Comparison of ENCODE assay signal across 20 mouse cellular contexts in genomic region chr15:59888131-59888459, GRCm38 (mm10).
DNase-seq lines count a peak whose midpoint lies in the region; ATAC-seq and TF ChIP-seq lines count a peak whose summit lies in the region.
"Had no signal": no experiment of that assay in that cellular context is flagged by ENCODE, and none has a peak within 500 bp of the region (broad histone marks: within the 10 kb centered on the region; RNA-seq: fewer than 3 reads in every experiment).

No protein-coding gene starts in this region.

- no peaks in the 10 kb centered on the region for H3K27me3 ChIP-seq in intestine, embryonic 14.5 days (replicated peaks; ENCODE audit: control insufficient read depth, insufficient read depth, low read length)
- no peaks in the 10 kb centered on the region for H3K27me3 ChIP-seq in intestine, embryonic 16.5 days (replicated peaks; ENCODE audit: control insufficient read depth, insufficient read depth, low read length)
- H3K27me3 ChIP-seq in CH12.LX (replicated peaks) = no peaks in the 10 kb centered on the region
- H3K27me3 ChIP-seq: embryonic facial prominence, embryonic 12.5 days; forebrain, embryonic 12.5 days; heart, embryonic 15.5 days; hindbrain, embryonic 15.5 days had no signal

- H3K36me3 ChIP-seq in intestine, embryonic 14.5 days (ENCODE audit: control insufficient read depth, insufficient read depth, low read length) = no peaks in the 10 kb centered on the region
- H3K36me3 ChIP-seq in intestine, embryonic 16.5 days (ENCODE audit: control insufficient read depth, insufficient read depth, low read length) = no peaks in the 10 kb centered on the region
- H3K36me3 ChIP-seq in CH12.LX (replicated peaks in 1 of 2; ENCODE audit: control insufficient read depth in 1 of 2, insufficient read depth in 1 of 2, low read length in 1 of 2) = no peaks in the 10 kb centered on the region
- H3K36me3 ChIP-seq: embryonic facial prominence, embryonic 12.5 days; forebrain, embryonic 12.5 days; G1E; heart, embryonic 10.5 days; heart, embryonic 15.5 days; hindbrain, embryonic 15.5 days had no signal

- TF ChIP-seq EP300 in CH12.LX (IDR thresholded peaks at IDR 0.05; ENCODE audit: low read length) = peak; percentile 4

- no peak overlapping the region for H3K4me2 ChIP-seq in intestine, embryonic 14.5 days (ENCODE audit: low read length)
- H3K4me2 ChIP-seq in intestine, embryonic 16.5 days (ENCODE audit: low read depth, low read length) = no peak overlapping the region
- H3K4me2 ChIP-seq in CH12.LX (ENCODE audit: insufficient read depth, low read depth, poor library complexity, severe bottlenecking) = no peak overlapping the region; the same call in 1 of the 2 replicates
- H3K4me2 ChIP-seq: embryonic facial prominence, embryonic 12.5 days; forebrain, embryonic 12.5 days; heart, embryonic 15.5 days; hindbrain, embryonic 15.5 days had no signal

- no peaks in the 10 kb centered on the region for H3K4me1 ChIP-seq in intestine, embryonic 14.5 days (replicated peaks; ENCODE audit: control insufficient read depth, insufficient read depth, low read length)
- H3K4me1 ChIP-seq in intestine, embryonic 16.5 days (ENCODE audit: control insufficient read depth, insufficient read depth, low read length) = no peaks in the 10 kb centered on the region
- peaks cover 3 to 5% of the 10 kb centered on the region in 2 experiments; a peak in 2 of 4 replicates for H3K4me1 ChIP-seq in CH12.LX (ENCODE audit: control insufficient read depth in 1 of 2, insufficient read depth in 2 of 2)
- H3K4me1 ChIP-seq in bone marrow macrophage, adult 2 months (ENCODE audit: control insufficient read depth, insufficient read depth, low read length) = peaks cover 8% of the 10 kb centered on the region
- H3K4me1 ChIP-seq: embryonic facial prominence, embryonic 12.5 days; forebrain, embryonic 12.5 days; heart, embryonic 15.5 days had no signal

- no peaks in the 10 kb centered on the region for H3K79me2 ChIP-seq in CH12.LX (replicated peaks; ENCODE audit: control insufficient read depth, extremely low read depth, insufficient read depth, poor library complexity, severe bottlenecking)

- ATAC-seq in intestine, embryonic 14.5 days (replicated peaks; ENCODE audit: low FRiP score, low TSS enrichment, low read depth) = no peak
- ATAC-seq in intestine, embryonic 16.5 days = no peak
- 0 out of 2 replicates have a peak, but pooled peaks have one; percentile 6 for ATAC-seq in monocyte, adult 5-6 weeks (replicated peaks; ENCODE audit: insufficient number of reproducible peaks, low FRiP score, low TSS enrichment, poor library complexity, severe bottlenecking)
- ATAC-seq: forebrain, embryonic 16.5 days had no signal

- in situ Hi-C loops in CH12.LX (cut with MboI; ENCODE audit: low pct_ligation_motif_present, low pct_unique_long_range_greater_than_20kb, low sequenced_read_pairs) = loop anchor here (25.0 kb wide), 1 partner anchor 374 kb away; no protein-coding TSS in a partner anchor

- H3K9me3 ChIP-seq in intestine, embryonic 14.5 days (ENCODE audit: control insufficient read depth, low read length) = no peaks in the 10 kb centered on the region
- no peaks in the 10 kb centered on the region for H3K9me3 ChIP-seq in intestine, embryonic 16.5 days (ENCODE audit: control insufficient read depth, low read length)
- peaks cover 3% of the 10 kb centered on the region for H3K9me3 ChIP-seq in CH12.LX (replicated peaks; ENCODE audit: low read length)
- H3K9me3 ChIP-seq: embryonic facial prominence, embryonic 12.5 days; forebrain, embryonic 12.5 days; G1E; heart, embryonic 10.5 days; heart, embryonic 15.5 days; hindbrain, embryonic 15.5 days had no signal

- peak; percentile 39 for DNase-seq in intestine, embryonic 14.5 days (ENCODE audit: low spot score)
- DNase-seq in CH12.LX (ENCODE audit: extremely low read depth) = no peak
- no peak for DNase-seq in adrenal gland, postnatal 36 days
- DNase-seq: adrenal gland, adult 8-10 months; cerebellum, adult 11-12 months; cerebellum, adult 9-10 months; cerebellum, postnatal 25 days; gastrocnemius, adult 2 months; gastrocnemius, postnatal 36 days; heart, postnatal 14 days had no signal

- 26% methylated on average over 2 of the region's 2 CpGs for WGBS in intestine, embryonic 14.5 days
- WGBS in intestine, embryonic 16.5 days = 39% methylated on average over 2 of the region's 2 CpGs

- no peak for TF ChIP-seq CTCF in CH12.LX (conservative IDR thresholded peaks at IDR 0.05 in 1 of 2, IDR thresholded peaks at IDR 0.05 in 1 of 2; ENCODE audit: low read depth in 2 of 2, low read length in 2 of 2)
- no peak for TF ChIP-seq CTCF in bone marrow macrophage, adult 2 months (IDR thresholded peaks at IDR 0.05; ENCODE audit: low read depth, low read length)

- H3K9ac ChIP-seq in intestine, embryonic 14.5 days (ENCODE audit: low read length) = no peak overlapping the region
- H3K9ac ChIP-seq in intestine, embryonic 16.5 days (ENCODE audit: low read depth, low read length) = no peak overlapping the region
- no peak overlapping the region for H3K9ac ChIP-seq in CH12.LX (ENCODE audit: insufficient read depth, low read depth)
- H3K9ac ChIP-seq: embryonic facial prominence, embryonic 12.5 days; forebrain, embryonic 12.5 days; heart, embryonic 15.5 days; hindbrain, embryonic 15.5 days had no signal

- dilution Hi-C loops in CH12.LX (cut with MboI; ENCODE audit: extremely low pct_ligation_motif_present, extremely low pct_unique_long_range_greater_than_20kb, low sequenced_read_pairs) = no loop called here

- TF ChIP-seq POLR2A in CH12.LX (IDR thresholded peaks at IDR 0.05; ENCODE audit: low read depth, low read length) = no peak
- TF ChIP-seq POLR2A in bone marrow macrophage, adult 2 months (IDR thresholded peaks at IDR 0.05; ENCODE audit: borderline replicate concordance, low read depth, low read length) = no peak

- no peak overlapping the region for H3K4me3 ChIP-seq in intestine, embryonic 14.5 days (ENCODE audit: low read depth, low read length)
- H3K4me3 ChIP-seq in intestine, embryonic 16.5 days (ENCODE audit: low read length) = no peak overlapping the region
- no peak overlapping the region for H3K4me3 ChIP-seq in CH12.LX (replicated peaks in 1 of 3; ENCODE audit: low read depth in 2 of 3, low read length in 2 of 3, poor library complexity in 1 of 3)
- peak overlapping the region; percentile 24; the same call in 1 of the 2 replicates for H3K4me3 ChIP-seq in bone marrow macrophage, adult 2 months (ENCODE audit: insufficient read depth, low read length)
- H3K4me3 ChIP-seq: embryonic facial prominence, embryonic 12.5 days; forebrain, embryonic 12.5 days; gastrocnemius, adult 2 months; heart, embryonic 10.5 days; heart, embryonic 15.5 days; hindbrain, embryonic 15.5 days had no signal

- no peak overlapping the region for H3K27ac ChIP-seq in intestine, embryonic 14.5 days (ENCODE audit: low read depth)
- H3K27ac ChIP-seq in intestine, embryonic 16.5 days (ENCODE audit: low read length) = no peak overlapping the region
- no peak overlapping the region for H3K27ac ChIP-seq in CH12.LX (ENCODE audit: insufficient read depth, low read depth)
- peak overlapping the region; percentile 94 for H3K27ac ChIP-seq in bone marrow macrophage, adult 2 months (ENCODE audit: insufficient read depth, low read depth, low read length)
- H3K27ac ChIP-seq: embryonic facial prominence, embryonic 12.5 days; forebrain, embryonic 12.5 days; gastrocnemius, adult 2 months; heart, embryonic 10.5 days; heart, embryonic 15.5 days; hindbrain, embryonic 15.5 days had no signal

- TF ChIP-seq RAD21 in CH12.LX (IDR thresholded peaks at IDR 0.05; ENCODE audit: low read depth, low read length) = no peak

TF ChIP-seq in CH12.LX, 34 proteins besides CTCF, POLR2A, EP300 and RAD21:
- TF ChIP-seq GABPA (IDR thresholded peaks at IDR 0.05; ENCODE audit: insufficient replicate concordance, low read depth, low read length) (no peak), MAFK (IDR thresholded peaks at IDR 0.05; ENCODE audit: insufficient replicate concordance, low read length) (no peak), USF2 (conservative IDR thresholded peaks at IDR 0.05; ENCODE audit: low read depth, low read length) (no peak), MYC (IDR thresholded peaks at IDR 0.05; ENCODE audit: low read depth, low read length) (no peak), SIN3A (IDR thresholded peaks at IDR 0.05; ENCODE audit: low read length) (no peak), ZC3H11A (IDR thresholded peaks at IDR 0.05; ENCODE audit: low read depth, low read length) (no peak), IRF4 (IDR thresholded peaks at IDR 0.05; ENCODE audit: low read depth, low read length) (no peak; the same call in 1 of the 2 replicates), JUND (conservative IDR thresholded peaks at IDR 0.05; ENCODE audit: low read depth, low read length) (no peak), TBP (conservative IDR thresholded peaks at IDR 0.05; ENCODE audit: low read depth, low read length) (no peak), ETS1 (conservative IDR thresholded peaks at IDR 0.05; ENCODE audit: low read depth, low read length) (no peak), ZKSCAN1 (IDR thresholded peaks at IDR 0.05; ENCODE audit: borderline replicate concordance, low read depth, low read length) (no peak), POLR2AphosphoS2 (IDR thresholded peaks at IDR 0.05; ENCODE audit: low read depth, low read length) (no peak), BHLHE40 (IDR thresholded peaks at IDR 0.05; ENCODE audit: low read depth, low read length) (no peak), HCFC1 (IDR thresholded peaks at IDR 0.05; ENCODE audit: low read depth, low read length) (no peak), PAX5 (IDR thresholded peaks at IDR 0.05; ENCODE audit: low read length) (no peak), NRF1 (IDR thresholded peaks at IDR 0.05; ENCODE audit: low read depth, low read length) (no peak), ELF1 (IDR thresholded peaks at IDR 0.05; ENCODE audit: low read depth, low read length) (no peak), MAX (IDR thresholded peaks at IDR 0.05; ENCODE audit: low read length) (no peak), CHD2 (IDR thresholded peaks at IDR 0.05; ENCODE audit: low read length) (no peak), JUN (IDR thresholded peaks at IDR 0.05; ENCODE audit: insufficient read depth, low read depth, low read length) (no peak)
